Mouse (Mus musculus): ENCODE data around the gene Cst9.

GRCm38 (mm10) chr2:148838075-148838777 lies 3.3 kb downstream of the Cst9 start:
- TF ChIP-seq CTCF (IDR thresholded peaks at IDR 0.05; ENCODE audit: low read depth, low read length) (no peak), POLR2A (IDR thresholded peaks at IDR 0.05; ENCODE audit: insufficient read depth, low read length) (no peak), EP300 (IDR thresholded peaks at IDR 0.05; ENCODE audit: insufficient read depth, low read depth, low read length) (no peak)
